Comparison of ENCODE assay signal across 21 mouse cellular contexts in the genomic region with DNA sequence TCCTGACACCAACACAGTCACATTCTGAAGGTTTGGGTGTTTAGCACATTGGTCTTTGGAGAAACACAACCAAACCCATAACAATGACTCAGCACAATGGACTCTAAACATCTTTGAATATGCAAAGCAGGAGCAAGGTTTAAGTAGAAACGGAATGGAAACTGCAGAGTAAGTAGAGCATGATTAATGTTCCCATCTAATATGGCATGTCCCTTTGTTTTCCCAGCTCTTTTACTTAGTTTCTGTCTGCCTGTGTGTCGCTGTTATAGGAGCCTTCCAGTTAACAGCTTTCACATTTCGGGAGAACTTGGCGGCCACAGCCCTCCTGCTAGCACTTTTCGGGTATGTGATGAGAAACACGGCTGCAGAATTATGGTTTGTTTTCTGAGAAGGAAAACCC.
DNase-seq lines count a peak whose midpoint lies in the region; ATAC-seq and TF ChIP-seq lines count a peak whose summit lies in the region.
"Had no signal": no experiment of that assay in that cellular context is flagged by ENCODE, and none has a peak within 500 bp of the region (broad histone marks: within the 10 kb centered on the region; RNA-seq: fewer than 3 reads in every experiment).

No protein-coding gene starts in this region.

- H3K27ac ChIP-seq in midbrain, embryonic 11.5 days (ENCODE audit: low read depth, low read length), result no peak overlapping the region
- no peak overlapping the region for H3K27ac ChIP-seq in midbrain, postnatal 0 days (ENCODE audit: low read depth, low read length)
- H3K27ac ChIP-seq in forebrain, embryonic 13.5 days, result no peak overlapping the region
- no peak overlapping the region for H3K27ac ChIP-seq in layer of hippocampus, adult 2 months
- H3K27ac ChIP-seq in heart, embryonic 12.5 days (ENCODE audit: poor library complexity, severe bottlenecking), result no peak overlapping the region
- H3K27ac ChIP-seq: limb, embryonic 15.5 days; midbrain, embryonic 13.5 days; neural tube, embryonic 13.5 days had no signal

- no peaks in the 10 kb centered on the region for H3K4me1 ChIP-seq in midbrain, embryonic 11.5 days (ENCODE audit: control insufficient read depth, insufficient read depth, low read length)
- no peaks in the 10 kb centered on the region for H3K4me1 ChIP-seq in midbrain, postnatal 0 days (ENCODE audit: insufficient read depth, low read length)
- H3K4me1 ChIP-seq in forebrain, embryonic 13.5 days, result peaks cover 5% of the 10 kb centered on the region; the same call in 1 of the 2 replicates
- H3K4me1 ChIP-seq in heart, embryonic 12.5 days (replicated peaks), result no peaks in the 10 kb centered on the region
- H3K4me1 ChIP-seq: limb, embryonic 15.5 days; midbrain, embryonic 13.5 days; neural tube, embryonic 13.5 days had no signal

- H3K9me3 ChIP-seq in midbrain, embryonic 11.5 days (ENCODE audit: control insufficient read depth, low read length), result no peaks in the 10 kb centered on the region
- no peaks in the 10 kb centered on the region for H3K9me3 ChIP-seq in midbrain, postnatal 0 days (ENCODE audit: low read length)
- H3K9me3 ChIP-seq in forebrain, embryonic 13.5 days (replicated peaks), result no peaks in the 10 kb centered on the region
- H3K9me3 ChIP-seq in heart, embryonic 12.5 days (replicated peaks), result no peaks in the 10 kb centered on the region
- H3K9me3 ChIP-seq: G1E; limb, embryonic 15.5 days; midbrain, embryonic 13.5 days; neural tube, embryonic 13.5 days had no signal

- no peak overlapping the region for H3K4me2 ChIP-seq in midbrain, embryonic 11.5 days
- no peak overlapping the region for H3K4me2 ChIP-seq in midbrain, postnatal 0 days (ENCODE audit: low read depth, low read length, poor library complexity, severe bottlenecking)
- peak overlapping the region; percentile 12; the same call in 1 of the 2 replicates for H3K4me2 ChIP-seq in forebrain, embryonic 13.5 days
- no peak overlapping the region for H3K4me2 ChIP-seq in heart, embryonic 12.5 days
- H3K4me2 ChIP-seq: limb, embryonic 15.5 days; midbrain, embryonic 13.5 days; neural tube, embryonic 13.5 days had no signal

- ATAC-seq in midbrain, embryonic 11.5 days (ENCODE audit: low FRiP score), result no peak
- ATAC-seq in midbrain, postnatal 0 days (ENCODE audit: low FRiP score), result no peak
- ATAC-seq in forebrain, embryonic 13.5 days, result peak; percentile 67
- no peak for ATAC-seq in heart, embryonic 12.5 days (ENCODE audit: insufficient number of reproducible peaks, low FRiP score)
- ATAC-seq: hindbrain, embryonic 16.5 days; intestine, postnatal 0 days; liver, postnatal 0 days had no signal

- H3K36me3 ChIP-seq in midbrain, embryonic 11.5 days (ENCODE audit: control insufficient read depth, insufficient read depth, low read length), result no peaks in the 10 kb centered on the region
- H3K36me3 ChIP-seq in midbrain, postnatal 0 days (ENCODE audit: insufficient read depth, low read length), result no peaks in the 10 kb centered on the region
- no peaks in the 10 kb centered on the region for H3K36me3 ChIP-seq in forebrain, embryonic 13.5 days (ENCODE audit: poor library complexity, severe bottlenecking)
- no peaks in the 10 kb centered on the region for H3K36me3 ChIP-seq in heart, embryonic 12.5 days
- H3K36me3 ChIP-seq: G1E; limb, embryonic 15.5 days; midbrain, embryonic 13.5 days; neural tube, embryonic 13.5 days had no signal

- no peak overlapping the region for H3K4me3 ChIP-seq in midbrain, embryonic 11.5 days (ENCODE audit: low read depth, low read length)
- no peak overlapping the region for H3K4me3 ChIP-seq in midbrain, postnatal 0 days (ENCODE audit: low read depth, low read length)
- H3K4me3 ChIP-seq in forebrain, embryonic 13.5 days, result no peak overlapping the region
- no peak overlapping the region for H3K4me3 ChIP-seq in layer of hippocampus, adult 2 months
- no peak overlapping the region for H3K4me3 ChIP-seq in heart, embryonic 12.5 days
- H3K4me3 ChIP-seq: limb, embryonic 15.5 days; midbrain, embryonic 13.5 days; neural tube, embryonic 13.5 days had no signal

- TF ChIP-seq CTCF in midbrain, postnatal 0 days (IDR thresholded peaks at IDR 0.05), result no peak
- TF ChIP-seq CTCF in layer of hippocampus, adult 2 months (conservative IDR thresholded peaks at IDR 0.05), result no peak

- no peaks in the 10 kb centered on the region for H3K27me3 ChIP-seq in midbrain, embryonic 11.5 days (ENCODE audit: control insufficient read depth, insufficient read depth, low read length)
- H3K27me3 ChIP-seq in midbrain, postnatal 0 days (ENCODE audit: insufficient read depth, low read length), result no peaks in the 10 kb centered on the region
- no peaks in the 10 kb centered on the region for H3K27me3 ChIP-seq in forebrain, embryonic 13.5 days
- H3K27me3 ChIP-seq in heart, embryonic 12.5 days (replicated peaks), result no peaks in the 10 kb centered on the region
- H3K27me3 ChIP-seq: limb, embryonic 15.5 days; midbrain, embryonic 13.5 days; neural tube, embryonic 13.5 days had no signal

- peak; percentile 5 to 11 for DNase-seq in cerebellum, postnatal 10 days
- DNase-seq in cerebellum, postnatal 25 days, result no peak
- DNase-seq in midbrain, embryonic 11.5 days (ENCODE audit: low spot score, missing footprints), result peak; percentile 60
- DNase-seq in midbrain, postnatal 0 days (ENCODE audit: low spot score), result no peak
- DNase-seq in layer of hippocampus, adult 2 months (ENCODE audit: low spot score in 2 of 2), result no peak
- no peak for DNase-seq in heart, postnatal 4 days
- DNase-seq: adrenal gland, adult 2 months; cerebellum, adult 9-11 months; gastrocnemius, postnatal 10 days; heart, postnatal 36 days; liver, postnatal 0 days; lung, postnatal 10 days; thymus, postnatal 14 days had no signal

- no peak overlapping the region for H3K9ac ChIP-seq in midbrain, embryonic 11.5 days (ENCODE audit: low read length)
- H3K9ac ChIP-seq in midbrain, postnatal 0 days (replicated peaks; ENCODE audit: low read length, poor library complexity, severe bottlenecking), result no peak overlapping the region
- no peak overlapping the region for H3K9ac ChIP-seq in forebrain, embryonic 13.5 days
- H3K9ac ChIP-seq in heart, embryonic 12.5 days, result no peak overlapping the region
- H3K9ac ChIP-seq: limb, embryonic 15.5 days; liver, postnatal 0 days; midbrain, embryonic 13.5 days; neural tube, embryonic 13.5 days had no signal

- 76% methylated on average over 6 of the region's 6 CpGs for WGBS in midbrain, embryonic 11.5 days
- 66% methylated on average over 6 of the region's 6 CpGs for WGBS in midbrain, postnatal 0 days
- WGBS in forebrain, embryonic 13.5 days, result 36% methylated on average over 6 of the region's 6 CpGs
- 76% methylated on average over 6 of the region's 6 CpGs for WGBS in heart, embryonic 12.5 days

Comparison
In these comparisons a context has a peak if more than half of its experiments do, and no peak if none do; other contexts are left out.
1. DNase-seq: peak in cerebellum, postnatal 10 days (2 of 2) and midbrain, embryonic 11.5 days (single experiment); none in cerebellum, postnatal 25 days (0 of 2), midbrain, postnatal 0 days (single experiment), layer of hippocampus, adult 2 months (0 of 2) and heart, postnatal 4 days (single experiment).